Mouse (Mus musculus): ENCODE results near the gene Upk1a. TPM values are rescaled to one million over a fixed set of nuclear protein-coding genes. Genes with fewer than 3 reads are reported as not detected.

Gene Upk1a
- 0.66 and 1.5 TPM in 2 replicates for polyA plus RNA-seq (2014; fragmentation: Nextera tagmentation; extraction: Ambion mirVana)

DNA sequence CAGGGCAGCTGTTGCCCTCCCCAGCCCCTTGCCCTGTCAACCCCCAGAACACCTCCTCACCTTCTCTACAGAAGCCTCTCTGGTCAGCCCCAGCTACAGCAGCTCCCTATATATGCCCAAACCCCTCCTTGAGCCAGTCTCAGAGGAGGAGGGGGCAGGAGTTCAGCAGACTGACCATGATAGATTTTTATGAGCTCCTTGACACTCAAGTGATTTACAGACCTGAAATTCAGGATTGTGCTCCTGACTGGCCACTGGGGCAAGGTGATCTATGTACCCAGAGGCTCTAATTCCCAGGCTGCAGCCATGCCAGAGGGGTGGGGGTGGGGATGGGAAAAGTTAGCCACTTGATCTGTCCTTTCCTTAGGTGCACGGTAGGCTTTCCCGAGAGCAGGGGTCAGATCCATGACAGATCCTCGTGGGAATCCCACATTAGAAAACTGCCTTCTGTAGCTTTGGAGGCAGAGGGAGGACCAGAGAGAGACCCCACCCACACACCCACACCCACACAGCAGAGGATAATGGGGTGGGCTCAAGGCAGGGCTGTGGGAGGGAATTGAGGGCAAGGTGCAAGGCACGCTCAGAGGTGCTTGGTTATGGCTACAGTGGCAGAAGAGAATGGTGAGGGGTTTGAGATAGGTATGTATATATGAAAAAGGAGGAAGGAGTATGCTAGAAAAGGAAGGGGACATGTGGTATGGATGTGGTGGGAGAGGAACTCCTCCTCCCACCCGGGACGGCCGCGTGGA, at the start of gene Upk1a:
Gene Upk1a, minus strand, starts transcription at position 194 of the 749 bp plus-strand sequence.
- ATAC-seq (replicated peaks; ENCODE audit: low FRiP score) = no peak

DNA sequence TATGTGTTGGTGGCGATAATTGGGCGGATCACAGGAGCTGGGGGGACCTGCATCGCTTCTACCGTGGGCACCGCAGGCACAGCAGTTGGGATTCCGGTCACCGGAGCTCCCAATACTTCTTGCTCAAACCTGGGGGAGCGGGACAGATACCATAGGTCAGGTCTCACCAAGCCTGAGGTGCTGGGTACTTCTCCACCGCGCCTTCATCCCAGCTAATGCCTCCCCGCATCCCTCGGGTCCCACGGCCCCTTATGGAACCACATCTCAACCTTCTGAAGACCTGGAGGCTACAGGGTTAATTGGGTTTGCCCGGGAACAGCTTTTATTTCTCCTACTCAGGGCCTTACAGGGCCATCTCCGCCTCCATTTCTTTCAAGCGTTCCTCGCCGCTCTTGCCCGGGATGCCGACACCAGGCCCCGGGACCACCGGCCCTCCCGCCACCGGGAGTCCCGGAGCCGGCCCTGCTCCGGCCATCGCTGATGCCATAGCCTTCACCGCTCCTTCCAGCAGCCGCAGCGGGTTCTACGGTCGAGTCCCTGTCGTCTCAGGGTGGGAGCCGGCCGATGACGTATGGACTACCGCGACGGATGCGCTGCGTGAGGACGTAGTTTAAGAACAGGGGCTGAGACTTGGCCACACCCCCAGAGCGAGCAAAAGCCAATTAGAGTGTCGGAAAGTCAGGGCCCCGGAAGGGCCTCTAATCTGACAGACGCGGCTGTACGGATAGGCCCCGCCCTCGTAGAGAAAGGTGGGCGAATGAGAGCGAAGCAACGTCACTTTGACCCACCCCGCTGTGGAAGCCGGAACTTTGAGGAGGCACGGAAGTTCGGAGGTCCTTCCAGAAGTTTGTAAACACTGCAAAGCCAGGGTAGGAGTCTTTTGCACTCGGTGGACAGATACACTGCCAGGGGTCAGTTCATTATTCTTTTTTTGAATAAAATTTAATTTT, 37.2 kb upstream of the Upk1a start, which contains the start of gene Rbm42:
Gene Rbm42, minus strand, starts transcription at position 727 of the 950 bp plus-strand sequence.
- peak within 1 kb of the TSS; percentile 97 for H3K4me2 ChIP-seq
- H3K4me3 ChIP-seq (ENCODE audit: low read depth, low read length) = peak within 1 kb of the TSS; percentile 89
- 2% methylated on average over 59 of the region's 59 CpGs for WGBS
- peak; percentile 97 for DNase-seq (ENCODE audit: low spot score)
- H3K4me1 ChIP-seq (replicated peaks; ENCODE audit: control insufficient read depth, insufficient read depth, low read length) = peaks cover 4% of the 10 kb centered on the region
- peaks cover 29% of the 10 kb centered on the region for H3K36me3 ChIP-seq (ENCODE audit: control insufficient read depth, insufficient read depth, low read length)
- peak within 1 kb of the TSS; percentile 85 for H3K9ac ChIP-seq (ENCODE audit: low read depth, low read length)
- peak; percentile 100 for ATAC-seq (replicated peaks; ENCODE audit: low FRiP score)
- H3K27ac ChIP-seq (ENCODE audit: low read depth, low read length) = no peak within 1 kb of the TSS
- H3K9me3 ChIP-seq (ENCODE audit: control insufficient read depth, low read length) = no peaks in the 10 kb centered on the region
- H3K27me3 ChIP-seq (replicated peaks; ENCODE audit: control insufficient read depth, insufficient read depth, low read length) = no peaks in the 10 kb centered on the region

More for the DNA sequence above, at the start of gene Upk1a:
- Histone ChIP-seq H3K9ac (ENCODE audit: low read depth, low read length) (no peak within 1 kb of the TSS), H3K4me2 (no peak within 1 kb of the TSS), H3K9me3 (ENCODE audit: control insufficient read depth, low read length) (no peaks in the 10 kb centered on the region), H3K27me3 (replicated peaks; ENCODE audit: control insufficient read depth, insufficient read depth, low read length) (no peaks in the 10 kb centered on the region), H3K36me3 (ENCODE audit: control insufficient read depth, insufficient read depth, low read length) (peaks cover 19% of the 10 kb centered on the region), H3K4me1 (replicated peaks; ENCODE audit: control insufficient read depth, insufficient read depth, low read length) (peaks cover 11% of the 10 kb centered on the region; the same call in 1 of the 2 replicates), H3K4me3 (ENCODE audit: low read depth, low read length) (no peak within 1 kb of the TSS), H3K27ac (ENCODE audit: low read depth, low read length) (no peak within 1 kb of the TSS)
- no peak for DNase-seq (ENCODE audit: low spot score)
- WGBS = 77% methylated on average over 8 of the region's 8 CpGs

DNA sequence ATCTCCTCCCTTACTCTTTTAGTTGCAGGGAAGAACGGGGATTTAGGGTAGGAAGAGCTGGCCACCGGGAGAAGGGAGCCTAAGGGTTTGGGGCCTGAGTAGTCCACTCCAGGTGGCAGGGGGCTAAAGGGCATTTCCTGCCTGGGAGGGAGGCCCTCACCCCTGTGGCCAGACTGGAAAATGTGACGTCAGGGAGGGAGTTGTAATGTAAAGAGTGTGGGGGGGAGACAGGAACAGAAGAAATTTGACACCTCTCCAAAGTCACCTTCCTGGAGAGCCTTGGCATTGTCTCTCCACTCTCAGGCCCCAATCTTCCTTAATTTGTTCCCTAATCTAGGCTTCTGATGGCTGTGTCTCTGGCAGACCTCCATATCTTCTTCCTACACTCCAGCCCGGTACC, 26.4 kb upstream of the Upk1a start:
- DNase-seq (ENCODE audit: low spot score) (no peak), ATAC-seq (replicated peaks; ENCODE audit: low FRiP score) (no peak)
- no peak overlapping the region for H3K9ac ChIP-seq (ENCODE audit: low read depth, low read length)
- peaks cover 21% of the 10 kb centered on the region for H3K36me3 ChIP-seq (ENCODE audit: control insufficient read depth, insufficient read depth, low read length)
- H3K4me2 ChIP-seq = no peak overlapping the region
- H3K9me3 ChIP-seq (ENCODE audit: control insufficient read depth, low read length) = no peaks in the 10 kb centered on the region
- H3K27me3 ChIP-seq (replicated peaks; ENCODE audit: control insufficient read depth, insufficient read depth, low read length) = peaks cover 24% of the 10 kb centered on the region
- no peak overlapping the region for H3K27ac ChIP-seq (ENCODE audit: low read depth, low read length)
- 25% methylated on average over 4 of the region's 4 CpGs for WGBS
- no peak overlapping the region for H3K4me3 ChIP-seq (ENCODE audit: low read depth, low read length)
- peaks cover 21% of the 10 kb centered on the region; the same call in 1 of the 2 replicates for H3K4me1 ChIP-seq (replicated peaks; ENCODE audit: control insufficient read depth, insufficient read depth, low read length)

DNA sequence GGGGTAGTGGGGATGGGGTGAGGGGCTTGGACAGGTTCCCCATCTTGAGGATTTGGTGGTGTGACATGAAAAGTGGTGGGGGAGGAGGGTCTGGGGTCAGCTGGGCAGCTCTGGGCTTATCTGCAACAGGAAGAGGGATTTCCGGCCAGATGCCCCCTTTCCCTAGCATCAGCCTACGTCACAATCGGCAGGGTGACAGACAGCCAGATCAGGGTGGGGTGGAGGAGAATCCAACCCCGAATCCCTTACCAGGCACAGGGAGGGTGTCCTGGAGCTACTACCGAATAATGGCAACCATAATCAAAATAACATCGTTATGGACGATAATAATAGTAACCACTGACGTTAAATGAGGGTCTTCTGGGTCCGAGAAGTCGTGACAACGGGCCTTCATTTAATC, 23.7 kb upstream of the Upk1a start:
- Histone ChIP-seq H3K36me3 (ENCODE audit: control insufficient read depth, insufficient read depth, low read length) (peaks cover 7% of the 10 kb centered on the region; the same call in 1 of the 2 replicates), H3K9me3 (ENCODE audit: control insufficient read depth, low read length) (no peaks in the 10 kb centered on the region), H3K4me2 (peak overlapping the region; percentile 68), H3K27me3 (replicated peaks; ENCODE audit: control insufficient read depth, insufficient read depth, low read length) (peaks cover 42% of the 10 kb centered on the region), H3K9ac (ENCODE audit: low read depth, low read length) (0 out of 2 replicates have a peak overlapping the region, but pooled peaks have one; percentile 5), H3K4me3 (ENCODE audit: low read depth, low read length) (no peak overlapping the region), H3K27ac (ENCODE audit: low read depth, low read length) (no peak overlapping the region), H3K4me1 (replicated peaks; ENCODE audit: control insufficient read depth, insufficient read depth, low read length) (peaks cover 21% of the 10 kb centered on the region; the same call in 1 of the 2 replicates)
- no peak for DNase-seq (ENCODE audit: low spot score)
- WGBS = 19% methylated on average over 11 of the region's 11 CpGs
- no peak; the same call in 1 of the 2 replicates for ATAC-seq (replicated peaks; ENCODE audit: low FRiP score)

DNA sequence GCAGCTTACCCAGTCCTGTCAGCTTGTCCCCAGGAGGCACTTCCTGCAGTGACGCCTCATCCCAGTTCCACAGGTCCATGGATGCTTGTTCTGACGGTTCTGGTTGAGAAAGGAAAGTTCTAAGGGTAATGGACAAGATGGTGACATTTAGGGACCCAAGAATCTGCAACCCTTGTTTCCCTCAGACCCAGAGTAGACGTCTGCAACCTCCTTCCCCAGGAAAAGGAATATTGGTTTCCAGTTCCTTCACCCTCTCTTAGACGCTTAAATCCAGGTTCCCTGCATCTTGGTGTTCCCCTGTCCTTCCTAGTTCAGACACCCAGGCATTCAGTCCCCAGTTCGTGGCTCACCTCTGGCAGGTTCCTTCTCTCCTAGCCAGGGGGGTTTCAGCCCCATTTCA, 23.1 kb upstream of the Upk1a start, which contains the start of gene Etv2:
Gene Etv2, minus strand, starts transcription at position 101 of the 400 bp plus-strand sequence.
- WGBS = 5% methylated on average over 5 of the region's 5 CpGs
- no peak for ATAC-seq (replicated peaks; ENCODE audit: low FRiP score)
- peaks cover 21% of the 10 kb centered on the region; the same call in 1 of the 2 replicates for H3K4me1 ChIP-seq (replicated peaks; ENCODE audit: control insufficient read depth, insufficient read depth, low read length)
- no peak within 1 kb of the TSS for H3K27ac ChIP-seq (ENCODE audit: low read depth, low read length)
- H3K4me3 ChIP-seq (ENCODE audit: low read depth, low read length) = peak within 1 kb of the TSS; percentile 38
- peaks cover 42% of the 10 kb centered on the region for H3K27me3 ChIP-seq (replicated peaks; ENCODE audit: control insufficient read depth, insufficient read depth, low read length)
- no peak for DNase-seq (ENCODE audit: low spot score)
- no peaks in the 10 kb centered on the region for H3K9me3 ChIP-seq (ENCODE audit: control insufficient read depth, low read length)
- H3K36me3 ChIP-seq (ENCODE audit: control insufficient read depth, insufficient read depth, low read length) = peaks cover 3% of the 10 kb centered on the region; the same call in 1 of the 2 replicates
- H3K4me2 ChIP-seq = peak within 1 kb of the TSS; percentile 68
- 0 out of 2 replicates have a peak within 1 kb of the TSS, but pooled peaks have one; percentile 5 for H3K9ac ChIP-seq (ENCODE audit: low read depth, low read length)

DNA sequence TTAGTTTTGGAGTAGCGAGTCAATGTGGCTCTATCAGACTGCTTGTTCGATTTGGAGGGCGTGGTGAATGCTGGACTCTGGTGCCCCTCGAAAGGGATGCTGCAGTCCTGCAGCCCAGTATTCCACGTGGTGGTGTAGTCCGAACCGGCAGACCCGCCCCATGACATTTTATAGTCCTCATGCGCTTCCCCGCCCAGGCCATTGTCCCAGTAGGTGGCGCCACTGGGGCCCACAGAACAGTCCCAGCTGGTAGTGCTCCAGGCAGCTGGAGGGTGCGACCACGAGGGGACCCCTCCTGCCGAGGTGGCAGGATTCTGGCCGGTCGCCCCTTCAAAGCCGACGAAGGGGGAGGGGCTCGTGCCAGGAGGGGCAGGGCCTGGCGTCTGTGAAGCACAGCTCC, 22.0 kb upstream of the Upk1a start:
- Histone ChIP-seq H3K27ac (ENCODE audit: low read depth, low read length) (no peak overlapping the region), H3K9ac (ENCODE audit: low read depth, low read length) (no peak overlapping the region), H3K4me1 (replicated peaks; ENCODE audit: control insufficient read depth, insufficient read depth, low read length) (peaks cover 21% of the 10 kb centered on the region; the same call in 1 of the 2 replicates), H3K4me3 (ENCODE audit: low read depth, low read length) (peak overlapping the region; percentile 38), H3K9me3 (ENCODE audit: control insufficient read depth, low read length) (no peaks in the 10 kb centered on the region), H3K36me3 (ENCODE audit: control insufficient read depth, insufficient read depth, low read length) (no peaks in the 10 kb centered on the region), H3K27me3 (replicated peaks; ENCODE audit: control insufficient read depth, insufficient read depth, low read length) (peaks cover 42% of the 10 kb centered on the region), H3K4me2 (peak overlapping the region; percentile 68)
- 2% methylated on average over 20 of the region's 20 CpGs for WGBS
- ATAC-seq (replicated peaks; ENCODE audit: low FRiP score) (peak; percentile 72), DNase-seq (ENCODE audit: low spot score) (peak; percentile 80)

DNA sequence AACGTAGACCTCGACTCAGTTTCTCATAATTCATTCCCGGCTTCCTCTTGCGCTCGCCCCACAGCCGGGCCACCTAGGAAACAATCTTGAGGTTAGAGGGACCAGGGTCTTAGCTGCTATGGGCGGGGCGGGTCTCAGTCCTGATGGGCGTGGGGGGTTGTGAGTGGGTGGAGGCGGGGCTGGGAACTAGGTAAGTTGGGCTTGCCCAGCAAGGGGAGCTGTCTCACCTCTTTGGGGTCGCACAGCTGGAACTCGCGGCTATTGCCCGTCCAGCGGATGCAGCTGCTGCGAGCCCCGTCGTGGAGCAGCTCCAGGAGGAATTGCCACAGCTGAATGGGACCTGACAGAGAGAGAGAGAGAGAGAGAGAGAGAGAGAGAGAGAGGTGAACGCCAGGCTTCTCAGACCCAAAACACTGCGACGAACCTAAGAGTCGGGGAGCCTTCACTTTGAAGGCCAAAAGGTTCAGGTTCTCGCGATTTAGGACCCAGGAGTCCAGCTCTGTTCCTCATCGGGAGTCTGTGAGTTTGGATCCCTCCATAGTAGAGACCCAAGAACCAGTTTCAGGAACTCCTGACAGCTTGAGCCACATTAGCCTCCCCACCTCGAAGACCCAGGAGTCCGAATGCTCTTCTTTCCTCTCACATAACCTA, 21.2 kb upstream of the Upk1a start:
- no peaks in the 10 kb centered on the region for H3K36me3 ChIP-seq (ENCODE audit: control insufficient read depth, insufficient read depth, low read length)
- DNase-seq (ENCODE audit: low spot score) = no peak
- ATAC-seq (replicated peaks; ENCODE audit: low FRiP score) = no peak
- H3K27ac ChIP-seq (ENCODE audit: low read depth, low read length) = no peak overlapping the region
- H3K27me3 ChIP-seq (replicated peaks; ENCODE audit: control insufficient read depth, insufficient read depth, low read length) = peaks cover 42% of the 10 kb centered on the region
- no peak overlapping the region for H3K4me3 ChIP-seq (ENCODE audit: low read depth, low read length)
- H3K9ac ChIP-seq (ENCODE audit: low read depth, low read length) = no peak overlapping the region; the same call in 1 of the 2 replicates
- H3K9me3 ChIP-seq (ENCODE audit: control insufficient read depth, low read length) = no peaks in the 10 kb centered on the region
- WGBS = 18% methylated on average over 27 of the region's 27 CpGs
- H3K4me2 ChIP-seq = peak overlapping the region; percentile 68
- peaks cover 17% of the 10 kb centered on the region; the same call in 1 of the 2 replicates for H3K4me1 ChIP-seq (replicated peaks; ENCODE audit: control insufficient read depth, insufficient read depth, low read length)

DNA sequence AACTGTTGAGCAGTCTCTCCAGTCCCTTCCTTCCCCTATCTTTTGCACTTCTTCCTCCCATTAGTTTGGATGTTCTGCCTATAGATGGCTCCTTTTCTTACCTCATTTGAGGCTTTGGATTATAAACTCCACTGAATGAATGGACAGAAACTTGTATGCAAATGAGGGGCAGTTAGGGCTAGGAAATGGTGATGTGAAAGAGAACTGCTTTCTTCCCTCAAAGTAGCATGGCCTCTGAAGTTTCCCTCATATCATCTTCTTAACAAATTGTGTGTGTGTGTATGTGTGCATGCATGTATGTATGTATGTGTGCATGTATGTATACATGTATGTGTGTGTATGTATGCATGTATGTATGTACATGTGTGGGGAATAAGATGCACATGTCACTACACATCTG, 16.4 kb upstream of the Upk1a start:
- Histone ChIP-seq H3K36me3 (ENCODE audit: control insufficient read depth, insufficient read depth, low read length) (peaks cover 6% of the 10 kb centered on the region; the same call in 1 of the 2 replicates), H3K4me2 (no peak overlapping the region), H3K9me3 (ENCODE audit: control insufficient read depth, low read length) (no peaks in the 10 kb centered on the region), H3K9ac (ENCODE audit: low read depth, low read length) (no peak overlapping the region), H3K27ac (ENCODE audit: low read depth, low read length) (no peak overlapping the region), H3K4me3 (ENCODE audit: low read depth, low read length) (no peak overlapping the region), H3K4me1 (replicated peaks; ENCODE audit: control insufficient read depth, insufficient read depth, low read length) (peaks cover 7% of the 10 kb centered on the region), H3K27me3 (replicated peaks; ENCODE audit: control insufficient read depth, insufficient read depth, low read length) (peaks cover 17% of the 10 kb centered on the region)
- no peak for DNase-seq (ENCODE audit: low spot score)
- no peak for ATAC-seq (replicated peaks; ENCODE audit: low FRiP score)

Measured in liver, embryonic 11.5 days (tissue).